Mouse (Mus musculus): Measurements from ENCODE around the gene Fxyd7. TPM values are rescaled to one million over a fixed set of nuclear protein-coding genes. Genes with fewer than 3 reads are reported as not detected.
A peak's percentile ranks its signal among the peaks of the same experiment; 100 is the strongest.

The Fxyd7 gene
- 10.0 and 11.5 TPM in 2 replicates for polyA plus RNA-seq (2016; fragmentation: Nextera tagmentation; extraction: Ambion mirVana)

DNA sequence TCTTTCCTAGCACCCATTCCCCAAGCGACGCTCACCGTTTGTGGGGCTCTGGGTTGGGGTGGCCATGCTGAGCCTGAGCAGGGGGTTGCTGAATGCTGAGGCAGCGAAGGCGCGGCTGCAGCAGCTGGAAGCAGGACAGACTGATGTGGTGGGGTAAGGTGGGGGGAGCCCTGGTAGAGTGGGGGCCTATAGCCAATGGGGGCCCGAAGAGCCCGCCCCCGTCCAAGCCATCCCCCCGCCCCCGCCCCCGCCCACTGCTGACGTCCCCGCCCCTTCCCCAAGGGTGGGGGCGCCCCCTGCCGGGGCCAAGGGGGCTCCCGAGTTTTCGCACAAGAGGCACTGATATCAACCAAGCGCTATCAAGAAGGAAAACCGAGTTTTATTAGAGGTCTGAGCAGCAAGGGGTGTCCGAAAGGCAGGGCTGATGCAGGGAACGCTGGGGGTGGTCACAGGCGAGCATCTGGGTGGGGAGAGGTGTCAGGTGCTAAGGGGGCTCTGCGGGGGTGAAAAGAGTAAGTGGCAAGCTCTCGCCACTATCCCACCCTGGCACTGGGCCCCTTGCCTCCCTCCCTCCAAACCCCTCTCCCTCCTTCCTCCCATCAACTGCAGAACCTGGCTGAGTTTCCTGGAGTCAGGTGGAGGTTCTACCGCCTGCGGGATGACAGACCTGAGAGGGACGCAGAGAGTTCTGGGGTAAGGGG, at the start of gene Fxyd7:
Gene Fxyd7 (minus strand): TSS at position 147 of the 701 bp plus-strand sequence.
- Histone ChIP-seq H3K4me1 (peaks cover 58% of the 10 kb centered on the region), H3K36me3 (no peaks in the 10 kb centered on the region), H3K4me3 (peak within 1 kb of the TSS; percentile 37), H3K4me2 (replicated peaks) (peak within 1 kb of the TSS; percentile 55), H3K27ac (replicated peaks) (no peak within 1 kb of the TSS), H3K9ac (replicated peaks) (peak within 1 kb of the TSS; percentile 35; the same call in 1 of the 2 replicates), H3K9me3 (no peaks in the 10 kb centered on the region), H3K27me3 (peaks cover 81% of the 10 kb centered on the region)
- 2% methylated on average over 20 of the region's 28 CpGs for WGBS
- ATAC-seq (ENCODE audit: low FRiP score, low read depth), result no peak; the same call in 1 of the 2 replicates

- Histone ChIP-seq H3K9me3 (0 out of 2 replicates have a peak, but pooled peaks cover 2% of the 10 kb centered on the region), H3K27me3 (no peaks in the 10 kb centered on the region), H3K27ac (replicated peaks) (no peak overlapping the region), H3K4me1 (0 out of 2 replicates have a peak, but pooled peaks cover 2% of the 10 kb centered on the region), H3K36me3 (no peaks in the 10 kb centered on the region), H3K4me2 (replicated peaks) (no peak overlapping the region), H3K4me3 (no peak overlapping the region), H3K9ac (replicated peaks) (no peak overlapping the region)
- WGBS, result 89% methylated on average over 14 of the region's 14 CpGs
- no peak for ATAC-seq (ENCODE audit: low FRiP score, low read depth)
Measured at GRCm38 (mm10) chr7:31100786-31101185, 49.5 kb upstream of the Fxyd7 start.

- WGBS, result 91% methylated on average over 6 of the region's 6 CpGs
- H3K36me3 ChIP-seq, result no peaks in the 10 kb centered on the region
Measured at GRCm38 (mm10) chr7:31099612-31099982, 48.3 kb upstream of the Fxyd7 start.

GRCm38 (mm10) chr7:31098697-31099611, 47.7 kb upstream of the Fxyd7 start:
- Histone ChIP-seq H3K4me2 (replicated peaks) (no peak overlapping the region), H3K9me3 (0 out of 2 replicates have a peak, but pooled peaks cover 2% of the 10 kb centered on the region), H3K27me3 (no peaks in the 10 kb centered on the region), H3K27ac (replicated peaks) (no peak overlapping the region), H3K4me1 (0 out of 2 replicates have a peak, but pooled peaks cover 2% of the 10 kb centered on the region), H3K36me3 (no peaks in the 10 kb centered on the region), H3K9ac (replicated peaks) (no peak overlapping the region), H3K4me3 (no peak overlapping the region)
- ATAC-seq (ENCODE audit: low FRiP score, low read depth), result no peak
- WGBS, result 85% methylated on average over 22 of the region's 22 CpGs

More at GRCm38 (mm10) chr7:31099612-31099982, 48.3 kb upstream of the Fxyd7 start:
- Histone ChIP-seq H3K9ac (replicated peaks) (no peak overlapping the region), H3K27me3 (no peaks in the 10 kb centered on the region), H3K9me3 (0 out of 2 replicates have a peak, but pooled peaks cover 2% of the 10 kb centered on the region), H3K4me3 (no peak overlapping the region), H3K27ac (replicated peaks) (no peak overlapping the region), H3K4me1 (0 out of 2 replicates have a peak, but pooled peaks cover 2% of the 10 kb centered on the region), H3K4me2 (replicated peaks) (no peak overlapping the region)
- ATAC-seq (ENCODE audit: low FRiP score, low read depth), result no peak

DNA sequence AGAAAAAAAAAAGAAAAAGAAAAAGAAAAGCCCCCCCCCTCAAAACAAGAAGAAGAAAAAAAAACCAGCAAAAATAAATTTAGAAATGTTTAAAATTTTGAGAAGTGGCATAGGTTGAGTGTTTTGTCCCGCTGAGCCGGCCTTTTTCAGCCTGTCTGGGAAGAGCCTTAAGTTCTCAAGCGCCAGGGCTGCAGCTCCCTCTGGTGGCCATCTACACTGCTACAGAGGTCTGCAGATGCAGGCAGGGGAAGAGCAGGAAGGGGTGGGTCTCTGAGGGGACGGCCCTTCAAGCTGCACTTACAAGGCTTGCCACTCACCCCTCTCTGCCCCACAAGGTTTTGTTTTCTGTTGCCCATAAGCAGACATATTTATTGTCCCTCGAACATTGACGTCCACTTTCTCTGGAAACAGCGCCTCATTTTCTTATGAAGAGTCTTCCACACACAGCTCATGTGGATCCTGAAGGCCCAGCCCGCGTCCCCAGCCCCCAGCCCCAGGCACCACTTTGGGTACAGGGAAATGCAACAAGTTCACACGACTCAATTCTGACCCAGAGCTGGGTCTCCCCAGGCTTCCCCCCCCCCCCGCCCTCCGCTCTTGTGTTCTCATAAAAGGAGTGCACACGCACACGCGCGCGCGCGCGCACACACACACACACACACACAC, 46.4 kb upstream of the Fxyd7 start:
- peak; percentile 93 for ATAC-seq (ENCODE audit: low FRiP score, low read depth)
- Histone ChIP-seq H3K9ac (replicated peaks) (no peak overlapping the region), H3K4me2 (replicated peaks) (peak overlapping the region; percentile 42), H3K9me3 (0 out of 2 replicates have a peak, but pooled peaks cover 2% of the 10 kb centered on the region), H3K4me3 (peak overlapping the region; percentile 20), H3K36me3 (no peaks in the 10 kb centered on the region), H3K4me1 (0 out of 2 replicates have a peak, but pooled peaks cover 2% of the 10 kb centered on the region), H3K27me3 (no peaks in the 10 kb centered on the region), H3K27ac (replicated peaks) (no peak overlapping the region)
- WGBS, result 50% methylated on average over 19 of the region's 20 CpGs

GRCm38 (mm10) chr7:31096892-31097564, 45.8 kb upstream of the Fxyd7 start:
- Histone ChIP-seq H3K4me2 (replicated peaks) (no peak overlapping the region), H3K4me3 (no peak overlapping the region), H3K9ac (replicated peaks) (no peak overlapping the region), H3K27ac (replicated peaks) (no peak overlapping the region), H3K4me1 (0 out of 2 replicates have a peak, but pooled peaks cover 2% of the 10 kb centered on the region), H3K36me3 (no peaks in the 10 kb centered on the region), H3K27me3 (no peaks in the 10 kb centered on the region), H3K9me3 (0 out of 2 replicates have a peak, but pooled peaks cover 2% of the 10 kb centered on the region)
- WGBS, result 75% methylated on average over 9 of the region's 9 CpGs
- ATAC-seq (ENCODE audit: low FRiP score, low read depth), result no peak

DNA sequence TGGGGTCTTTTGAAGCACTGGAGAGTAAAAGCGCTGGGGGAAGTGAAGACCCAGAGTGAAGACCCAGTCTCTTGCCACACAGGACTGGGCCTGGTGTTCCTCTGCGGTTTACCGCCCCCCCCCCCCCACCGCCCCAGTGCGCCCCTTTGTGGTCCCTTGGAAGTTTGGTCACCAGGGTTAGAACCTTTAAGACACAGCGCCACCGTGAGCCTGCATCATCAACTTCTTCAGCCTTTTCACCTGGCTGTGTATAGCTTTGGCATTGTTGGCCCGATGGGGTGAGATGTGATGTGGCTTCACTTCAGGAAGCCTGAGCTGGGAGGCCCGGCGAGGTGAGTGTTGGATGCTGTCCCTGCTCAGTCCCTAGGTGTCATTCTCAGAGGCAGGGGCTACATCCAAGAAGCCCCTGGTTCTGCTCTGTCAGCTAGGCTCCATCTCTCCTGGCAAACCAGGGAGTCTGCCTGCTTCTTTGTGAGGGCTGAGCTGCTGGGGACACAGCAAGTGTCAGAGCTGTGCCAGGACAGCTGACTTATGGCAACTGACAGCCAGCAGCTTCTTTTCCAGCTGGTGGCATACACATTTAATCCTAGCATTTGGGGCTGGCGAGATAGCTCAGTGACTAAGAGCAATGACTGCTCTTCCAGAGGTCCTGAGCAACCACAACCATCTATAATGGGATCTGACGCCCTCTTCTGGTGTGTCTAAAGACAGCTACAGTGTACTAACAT, 43.7 kb upstream of the Fxyd7 start:
- H3K36me3 ChIP-seq, result no peaks in the 10 kb centered on the region
- no peak overlapping the region for H3K4me3 ChIP-seq
- H3K27me3 ChIP-seq, result no peaks in the 10 kb centered on the region
- 0 out of 2 replicates have a peak, but pooled peaks cover 2% of the 10 kb centered on the region for H3K4me1 ChIP-seq
- ATAC-seq (ENCODE audit: low FRiP score, low read depth), result no peak
- 0 out of 2 replicates have a peak, but pooled peaks cover 4% of the 10 kb centered on the region for H3K9me3 ChIP-seq
- no peak overlapping the region for H3K27ac ChIP-seq (replicated peaks)
- no peak overlapping the region for H3K9ac ChIP-seq (replicated peaks)
- 26% methylated on average over 12 of the region's 12 CpGs for WGBS
- H3K4me2 ChIP-seq (replicated peaks), result no peak overlapping the region

DNA sequence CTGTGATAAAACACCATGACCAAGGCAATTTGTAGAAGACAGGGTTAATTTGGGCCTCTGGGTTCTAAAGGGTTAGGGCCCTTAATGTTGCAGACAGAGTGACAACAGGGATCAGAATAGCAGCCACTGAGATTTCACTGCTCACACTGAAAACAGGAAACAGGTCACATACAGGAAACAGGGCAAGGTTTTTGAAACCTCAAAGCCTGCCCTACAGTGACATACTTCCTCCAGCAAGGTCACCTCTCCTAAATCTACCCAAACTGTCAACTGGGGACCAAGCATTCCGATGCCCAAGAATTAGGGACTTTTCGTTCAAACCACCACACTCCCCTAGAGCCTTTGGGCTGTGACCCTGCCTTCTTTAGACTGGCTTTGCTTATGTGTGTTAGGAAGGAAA, 38.5 kb upstream of the Fxyd7 start:
- H3K27ac ChIP-seq (replicated peaks), result no peak overlapping the region
- no peak overlapping the region for H3K4me3 ChIP-seq
- H3K9me3 ChIP-seq, result 0 out of 2 replicates have a peak, but pooled peaks cover 2% of the 10 kb centered on the region
- no peak for ATAC-seq (ENCODE audit: low FRiP score, low read depth)
- H3K4me1 ChIP-seq, result peaks cover 6% of the 10 kb centered on the region
- no peak overlapping the region for H3K4me2 ChIP-seq (replicated peaks)
- no peaks in the 10 kb centered on the region for H3K36me3 ChIP-seq
- no peak overlapping the region for H3K9ac ChIP-seq (replicated peaks)
- H3K27me3 ChIP-seq, result no peaks in the 10 kb centered on the region
- WGBS, result 85% methylated on average over 2 of the region's 2 CpGs

- no peak overlapping the region for H3K4me2 ChIP-seq (replicated peaks)
- no peaks in the 10 kb centered on the region for H3K27me3 ChIP-seq
- no peak overlapping the region for H3K9ac ChIP-seq (replicated peaks)
- 0 out of 2 replicates have a peak, but pooled peaks cover 2% of the 10 kb centered on the region for H3K9me3 ChIP-seq
- no peak overlapping the region for H3K4me3 ChIP-seq
- H3K4me1 ChIP-seq, result peaks cover 9% of the 10 kb centered on the region
- H3K36me3 ChIP-seq, result no peaks in the 10 kb centered on the region
- no peak overlapping the region for H3K27ac ChIP-seq (replicated peaks)
- no peak for ATAC-seq (ENCODE audit: low FRiP score, low read depth)
- 75% methylated on average over 3 of the region's 3 CpGs for WGBS
Measured at GRCm38 (mm10) chr7:31088206-31088605, 36.9 kb upstream of the Fxyd7 start.

GRCm38 (mm10) chr7:31087262-31087661, 36.0 kb upstream of the Fxyd7 start:
- Histone ChIP-seq H3K9me3 (0 out of 2 replicates have a peak, but pooled peaks cover 2% of the 10 kb centered on the region), H3K4me2 (replicated peaks) (no peak overlapping the region), H3K27ac (replicated peaks) (no peak overlapping the region), H3K36me3 (no peaks in the 10 kb centered on the region), H3K4me3 (no peak overlapping the region), H3K4me1 (peaks cover 9% of the 10 kb centered on the region), H3K9ac (replicated peaks) (no peak overlapping the region), H3K27me3 (no peaks in the 10 kb centered on the region)
- ATAC-seq (ENCODE audit: low FRiP score, low read depth), result no peak
- 89% methylated on average over 2 of the region's 2 CpGs for WGBS
